Mouse (Mus musculus) left cerebral cortex, adult 18-20 months (tissue): ENCODE results near the gene Apbb2. TPM values are rescaled to one million over a fixed set of nuclear protein-coding genes. Genes with fewer than 3 reads are reported as not detected.

Experiments used
- DNase-seq, 2 experiments: peaks; one replicate each; pipeline ENCODE4 v3.0.0; 2021 to 2022; ENCODE audit warnings: low spot score in 2 of 2, mixed read lengths in 1 of 2
- total RNA-seq, 2 experiments: library from RNA; stranded (reverse); gene quantifications; 2 replicates each; pipeline ENCODE4 v1.2.3; 2021

Apbb2 gene
- total RNA-seq, 2 experiments from 2014 or later = 58.6 to 65.9 TPM

DNA sequence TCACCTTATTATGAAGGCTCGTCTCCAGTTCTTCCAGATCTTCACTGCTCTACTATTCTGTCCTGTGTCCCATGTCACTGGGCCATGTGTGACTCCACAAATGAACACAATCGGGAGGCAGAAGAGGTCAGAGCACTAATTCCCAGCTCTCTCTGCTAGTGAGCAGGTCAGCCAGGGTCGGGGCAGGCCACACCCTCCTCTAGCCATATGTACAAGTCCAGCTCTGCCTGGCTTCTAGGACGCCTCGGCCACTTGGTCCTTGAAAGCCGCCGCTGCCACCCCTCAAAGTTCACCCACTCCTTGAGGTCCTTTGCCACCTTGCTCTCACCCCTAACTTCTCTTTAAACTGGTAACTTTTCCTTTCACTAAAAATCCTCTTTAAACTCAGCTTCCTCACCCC, 198.6 kb downstream of the Apbb2 start:
- no peak for DNase-seq

- DNase-seq = no peak
These were observed 201.3 kb downstream of the Apbb2 start for GRCm38 (mm10) chr5:66417289-66417688.

DNA sequence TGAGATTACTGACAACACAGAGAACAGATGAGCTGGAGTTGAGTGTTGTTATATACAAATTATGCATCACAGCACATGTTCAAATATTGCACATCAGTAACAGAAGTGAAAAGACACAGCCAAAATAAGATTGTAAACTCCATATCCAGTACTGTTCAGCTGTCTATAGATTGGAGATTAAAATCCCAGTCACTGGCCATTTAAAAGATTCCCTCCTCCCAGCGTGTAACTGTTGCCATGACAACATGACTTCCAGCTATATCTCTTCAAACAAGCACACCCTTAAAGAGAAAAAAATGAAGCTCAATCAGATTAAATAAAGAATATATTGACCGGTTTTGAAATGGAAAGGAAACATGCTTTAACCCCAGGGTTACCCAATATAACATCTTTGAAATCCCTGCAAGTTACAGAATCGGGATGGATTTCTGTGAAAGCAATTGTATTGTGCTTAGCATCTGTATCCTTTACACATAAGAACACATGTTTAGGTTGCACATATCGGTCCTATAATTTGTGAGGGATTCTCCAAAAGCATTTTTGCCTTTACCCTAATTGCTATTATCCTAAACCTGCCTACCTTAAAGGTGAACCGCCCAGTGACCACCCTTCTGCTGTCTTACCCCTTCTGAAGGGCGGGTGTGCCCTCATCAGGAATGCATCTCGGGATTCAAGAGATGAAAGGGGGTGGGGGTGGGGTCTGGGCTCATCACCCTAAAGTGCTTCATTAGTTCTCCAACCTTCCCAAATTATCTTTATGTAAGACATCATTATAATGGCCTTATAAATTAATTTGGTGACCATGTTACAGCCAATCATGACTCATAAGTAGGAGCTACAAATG, 202.7 kb downstream of the Apbb2 start:
- no peak for DNase-seq

DNA sequence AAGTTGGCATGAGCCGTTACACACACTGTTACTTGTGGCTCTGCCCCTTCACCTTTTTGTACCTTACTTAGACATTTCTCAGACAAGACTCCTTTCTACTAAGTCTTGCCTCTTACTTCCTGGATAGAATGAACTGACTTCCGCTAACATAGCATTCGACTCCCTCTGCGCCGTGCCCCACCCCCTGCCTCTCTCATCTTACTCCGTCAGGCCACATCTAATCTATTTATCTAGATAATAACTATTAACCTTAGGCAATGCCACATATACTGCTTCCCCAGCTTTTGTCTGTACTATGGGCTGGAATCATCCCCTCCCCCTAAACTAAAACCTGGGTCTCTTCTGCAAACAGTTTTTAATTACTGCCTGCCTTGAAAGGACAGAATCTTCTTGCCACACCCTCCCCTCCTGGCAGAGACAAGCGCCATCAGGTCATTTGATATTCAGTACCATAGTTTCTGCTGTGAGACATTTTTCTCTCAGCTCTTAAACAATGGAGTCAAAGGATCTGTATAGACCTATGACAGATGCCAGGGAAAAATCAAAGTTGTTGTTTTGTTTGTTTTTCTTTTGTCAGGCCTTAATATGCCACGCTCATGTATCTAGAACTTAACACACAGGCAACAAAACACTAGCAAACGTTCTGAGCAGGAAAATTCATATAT, 203.4 kb downstream of the Apbb2 start:
- no peak for DNase-seq

DNA sequence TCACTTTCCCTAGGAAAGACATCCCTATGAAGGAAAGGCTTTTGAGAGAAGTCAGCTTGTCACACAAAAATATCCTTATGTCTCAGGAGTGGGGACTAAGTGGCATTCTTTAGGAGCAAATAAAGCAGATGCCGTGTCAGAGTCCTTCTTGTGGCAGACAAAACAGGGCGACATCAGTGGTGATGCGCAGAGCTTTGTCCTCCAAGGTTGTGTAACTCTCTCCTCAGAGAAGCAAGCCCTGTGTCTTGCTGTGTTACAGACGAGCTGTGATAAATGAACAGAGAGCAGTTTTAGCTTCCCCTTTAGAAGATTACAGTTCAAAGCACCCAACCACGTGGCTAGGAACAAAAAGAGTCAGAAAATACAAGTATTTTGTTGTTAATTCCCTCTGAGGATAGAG, 205.2 kb downstream of the Apbb2 start:
- DNase-seq = no peak

DNA sequence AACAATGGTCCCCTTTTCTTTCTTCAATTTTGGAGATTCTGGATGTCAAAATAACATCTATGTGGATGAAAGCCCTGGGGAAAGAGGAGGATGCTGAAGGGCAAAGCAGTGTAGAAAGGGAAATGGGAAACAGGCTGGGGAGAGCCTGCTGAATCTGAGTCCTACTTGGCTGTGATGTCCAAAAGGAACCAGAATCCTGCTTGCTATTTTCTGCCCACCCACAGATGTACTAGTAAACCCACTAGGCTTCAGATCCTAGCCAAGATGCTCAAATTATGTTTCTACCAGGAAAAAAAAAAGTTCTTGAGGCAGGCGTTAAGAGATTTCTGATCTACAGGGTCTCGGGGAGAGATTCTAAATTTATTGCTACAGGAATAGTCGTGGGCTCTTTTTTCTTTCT, 205.8 kb downstream of the Apbb2 start:
- DNase-seq = peak; percentile 11 to 38

DNA sequence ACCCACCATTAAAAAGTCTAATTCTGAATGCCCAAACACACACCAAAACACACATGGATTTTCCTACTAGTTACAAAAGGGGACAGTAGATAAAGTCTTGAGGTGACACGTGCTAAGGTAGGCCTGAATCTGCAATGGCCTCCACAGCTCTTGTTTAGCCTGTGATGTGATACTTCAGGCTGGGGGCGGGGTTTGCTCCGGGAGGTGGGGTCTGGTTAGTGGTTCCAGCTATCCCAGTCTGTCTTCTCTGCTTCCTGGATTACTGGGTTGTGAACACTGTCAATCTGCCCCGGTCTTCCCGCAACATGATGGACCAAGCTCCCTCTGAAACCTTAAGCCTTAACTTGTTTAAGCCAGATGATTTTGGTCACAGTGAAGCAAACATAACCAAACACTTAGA, 210.0 kb downstream of the Apbb2 start:
- no peak for DNase-seq

DNA sequence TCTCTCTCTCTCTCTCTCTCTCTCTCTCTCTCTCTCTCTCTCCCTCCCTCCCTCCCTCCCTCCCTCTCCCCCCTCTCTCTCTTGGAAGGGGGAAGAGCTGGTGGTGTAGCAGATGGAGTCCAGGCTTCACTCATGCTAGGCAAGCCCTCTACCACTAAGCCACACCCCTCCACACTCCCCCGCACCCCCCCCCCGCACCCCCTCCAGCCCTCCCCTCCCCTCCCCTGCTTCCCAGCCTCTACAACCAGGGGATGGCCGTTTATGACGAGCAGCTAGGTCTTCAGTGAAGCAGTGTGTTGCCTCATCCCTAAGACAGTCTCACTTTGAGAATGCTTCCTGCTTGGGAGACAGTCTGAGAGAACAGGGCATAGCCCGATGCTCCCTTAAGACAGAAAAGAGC, 210.6 kb downstream of the Apbb2 start:
- DNase-seq = no peak

DNA sequence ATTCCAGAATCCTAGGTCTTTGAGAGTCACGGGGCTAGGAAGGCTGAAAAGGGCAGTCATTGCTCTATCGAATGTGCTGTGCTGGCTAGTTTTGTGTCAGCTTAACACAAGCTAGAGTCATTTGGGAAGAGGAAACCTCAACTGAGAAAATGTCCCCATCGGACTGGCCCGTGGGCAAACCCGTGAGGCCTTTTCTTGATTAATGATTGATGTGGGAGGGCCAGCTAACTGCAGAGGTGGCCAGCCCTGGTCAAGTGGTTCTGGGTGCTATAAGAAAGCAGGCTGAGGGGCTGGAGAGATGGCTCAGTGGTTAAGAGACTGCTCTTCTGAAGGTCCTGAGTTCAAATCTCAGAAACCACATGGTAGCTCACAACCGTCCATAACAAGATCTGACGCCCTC, 212.2 kb downstream of the Apbb2 start:
- DNase-seq = no peak

- no peak for DNase-seq
These were observed 212.7 kb downstream of the Apbb2 start for GRCm38 (mm10) chr5:66405731-66406399.

DNA sequence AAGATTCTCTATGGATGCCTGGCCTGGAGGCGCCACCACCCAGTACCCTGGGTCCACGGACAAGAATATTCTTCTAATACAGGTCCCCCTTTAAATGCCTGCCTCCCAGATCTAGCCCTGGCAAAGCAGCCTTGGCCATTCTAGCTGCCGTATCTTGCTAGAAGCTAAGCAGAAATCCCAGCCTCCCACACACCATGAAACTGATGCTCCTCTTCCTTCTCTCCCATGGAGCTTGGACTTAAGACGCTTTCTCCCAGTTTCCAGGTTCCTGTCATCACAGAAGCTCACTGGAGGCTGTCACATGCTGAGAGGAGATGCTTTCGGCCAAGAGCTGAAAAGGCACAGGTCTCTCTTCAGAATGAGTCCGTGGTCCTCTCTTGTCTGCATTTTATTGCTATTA, 213.3 kb downstream of the Apbb2 start:
- no peak for DNase-seq

DNA sequence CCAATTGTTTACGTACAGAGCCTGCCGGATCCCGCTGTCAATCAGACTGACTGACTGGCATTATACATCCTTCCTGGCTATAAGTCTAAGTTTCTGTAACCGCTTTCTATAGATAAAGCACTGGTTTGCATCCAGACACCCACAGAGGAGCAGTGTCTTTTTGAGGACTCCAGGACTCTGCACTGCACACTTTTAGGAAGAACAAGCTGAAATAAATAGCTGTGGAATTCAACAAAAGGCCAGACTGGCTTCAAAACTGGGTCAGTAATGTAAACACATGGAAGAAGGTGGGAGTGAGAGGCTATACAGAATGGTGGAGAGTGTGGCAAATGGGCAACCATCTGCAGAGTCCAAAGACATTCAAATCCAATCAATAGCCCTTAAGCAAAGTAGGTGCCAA, 218.0 kb downstream of the Apbb2 start:
- no peak for DNase-seq

DNA sequence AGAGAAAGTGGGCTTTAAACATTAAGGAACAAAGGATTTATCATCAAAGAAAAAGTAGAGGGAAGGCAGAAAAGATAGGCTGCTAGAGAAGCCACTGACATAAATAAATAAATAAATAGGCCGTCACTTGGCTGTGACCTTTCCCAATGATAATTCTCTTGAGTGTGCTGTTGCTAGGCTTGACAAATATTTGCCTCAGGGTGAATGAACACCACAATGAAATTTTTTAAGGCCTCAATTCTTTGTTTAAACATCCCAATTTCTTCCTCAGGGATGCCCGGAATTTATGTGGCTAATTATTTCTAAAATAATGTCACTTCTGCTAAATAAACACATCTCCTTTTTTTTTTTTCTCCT, 219.3 kb downstream of the Apbb2 start:
- DNase-seq = no peak

DNA sequence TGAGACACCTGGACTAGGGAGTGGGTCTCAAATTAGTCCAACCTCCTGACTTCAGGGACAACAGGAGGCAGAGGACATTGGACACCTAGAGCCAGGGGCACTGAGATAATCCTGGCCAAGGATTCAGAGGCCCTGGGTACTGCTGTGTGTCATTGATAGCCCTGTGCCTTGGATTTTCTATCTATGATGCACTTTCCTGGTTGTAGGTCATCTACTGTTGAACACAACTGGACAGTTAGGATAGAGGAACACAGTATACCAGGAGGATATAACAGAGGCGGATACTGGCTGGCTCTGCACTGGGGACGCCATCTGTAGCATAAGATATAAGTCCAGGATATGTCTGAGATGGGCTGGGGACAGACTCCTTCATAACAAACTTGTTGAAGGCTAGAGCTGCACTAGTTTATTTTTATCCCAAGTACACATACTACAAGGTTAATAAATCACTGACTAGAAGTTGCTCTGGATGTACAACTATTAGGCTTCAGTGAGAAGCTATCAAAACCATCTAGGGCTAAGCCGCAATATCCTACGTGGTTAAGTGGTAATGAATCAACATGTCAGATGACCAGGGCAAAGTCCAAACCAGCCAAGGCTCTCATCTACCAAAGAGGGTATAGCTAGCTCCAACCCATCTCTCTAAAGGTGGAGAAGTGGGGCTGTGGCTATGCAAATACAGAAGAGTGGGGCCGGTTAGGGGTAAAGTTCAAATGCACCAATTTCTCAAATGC, 219.9 kb downstream of the Apbb2 start:
- DNase-seq = no peak

- no peak for DNase-seq
These were observed 224.7 kb downstream of the Apbb2 start for GRCm38 (mm10) chr5:66393767-66394446.

GRCm38 (mm10) chr5:66392861-66393529, 225.6 kb downstream of the Apbb2 start:
- DNase-seq = no peak

- no peak for DNase-seq
These were observed 226.8 kb downstream of the Apbb2 start for GRCm38 (mm10) chr5:66391771-66392170.

- no peak for DNase-seq
These were observed 227.3 kb downstream of the Apbb2 start for GRCm38 (mm10) chr5:66391299-66391698.

DNA sequence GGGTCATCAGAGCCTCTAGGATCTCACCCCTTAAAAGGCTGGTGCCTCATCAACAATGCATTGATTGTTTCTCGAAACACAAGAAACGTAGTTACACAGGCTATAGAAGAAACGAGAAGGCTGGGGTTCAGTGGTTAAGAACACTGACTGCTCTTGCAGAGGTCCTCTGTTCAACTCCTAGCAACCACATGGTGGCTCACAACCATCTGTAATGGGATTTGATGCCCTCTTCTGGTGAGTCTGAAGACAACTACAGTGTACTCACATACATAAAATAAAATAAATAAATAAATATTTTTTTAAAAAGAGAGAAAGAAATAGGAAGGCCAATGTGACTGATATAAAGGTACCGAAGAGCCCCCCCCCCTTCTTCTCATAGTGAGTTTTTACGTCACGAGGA, 228.0 kb downstream of the Apbb2 start:
- DNase-seq = no peak

- DNase-seq = no peak
These were observed 231.1 kb downstream of the Apbb2 start for GRCm38 (mm10) chr5:66387481-66387880.
